Mouse (Mus musculus): Measurements from ENCODE around the gene Dennd2d.

Dennd2d gene

DNA sequence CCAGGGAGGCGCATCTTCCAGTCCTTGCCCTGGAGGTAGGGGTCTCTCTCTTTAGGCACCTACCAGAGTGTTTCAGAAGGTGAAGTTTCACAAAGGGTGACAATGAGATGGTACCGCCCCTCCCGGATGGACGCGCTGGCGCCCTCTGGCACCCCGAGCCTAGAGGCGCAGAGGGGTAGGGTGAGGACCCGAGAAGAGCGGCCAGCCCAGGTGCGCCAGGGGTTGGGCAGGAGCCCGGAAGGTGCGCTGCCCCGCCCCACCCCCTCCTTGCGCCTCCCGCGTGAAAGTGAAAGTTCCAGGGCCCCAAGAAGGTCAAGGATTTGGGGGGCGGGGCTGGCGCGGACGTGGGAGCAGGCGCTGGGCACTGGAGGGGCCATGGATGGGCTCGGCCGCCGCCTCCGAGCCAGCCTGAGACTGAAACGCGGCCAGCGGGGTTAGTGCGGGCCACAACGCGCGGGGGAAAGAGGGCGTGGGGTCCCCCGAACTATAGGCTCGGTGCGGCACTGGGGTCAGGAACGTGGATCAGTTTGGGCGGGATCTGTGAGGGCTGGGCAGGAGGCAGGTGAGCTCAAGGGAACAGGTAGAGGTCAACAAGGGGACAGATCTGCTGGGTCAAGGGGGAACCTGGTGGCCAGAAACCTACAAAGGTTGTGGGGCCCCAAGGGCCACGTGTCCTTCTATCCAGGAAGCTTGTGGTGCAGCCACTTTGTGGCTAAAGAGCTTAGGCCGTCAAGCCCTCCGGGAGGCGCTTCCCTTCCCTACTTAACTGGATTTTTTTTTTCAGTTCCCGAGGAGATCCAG is at the start of gene Dennd2d:
Gene Dennd2d (plus strand): TSS at position 125 of the 801 bp plus-strand sequence.
- no peak for DNase-seq (ENCODE audit: low spot score)

GRCm38 (mm10) chr3:106448571-106448970 is 33.6 kb upstream of the Dennd2d start:
- peak; percentile 82 for DNase-seq (ENCODE audit: low spot score)

DNA sequence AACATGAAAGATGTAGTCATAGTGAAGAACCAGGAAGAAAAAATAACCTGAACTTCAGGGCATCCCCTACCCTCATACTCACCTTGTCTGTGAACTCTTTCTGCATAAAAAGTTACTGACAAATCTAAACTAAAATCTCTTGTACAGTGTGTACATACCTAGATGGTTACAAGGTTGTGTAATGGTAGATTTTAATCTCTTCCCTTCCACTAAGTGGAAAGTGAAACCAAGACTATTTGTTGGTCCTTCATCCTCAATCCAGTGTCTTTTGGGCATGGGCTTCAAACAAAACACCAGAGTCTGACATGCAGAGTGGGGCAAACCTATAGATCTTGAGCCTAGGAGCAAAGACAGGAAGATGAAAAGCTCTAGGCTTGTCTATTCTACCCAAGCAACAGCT is 33.2 kb upstream of the Dennd2d start:
- no peak for DNase-seq (ENCODE audit: low spot score)

DNA sequence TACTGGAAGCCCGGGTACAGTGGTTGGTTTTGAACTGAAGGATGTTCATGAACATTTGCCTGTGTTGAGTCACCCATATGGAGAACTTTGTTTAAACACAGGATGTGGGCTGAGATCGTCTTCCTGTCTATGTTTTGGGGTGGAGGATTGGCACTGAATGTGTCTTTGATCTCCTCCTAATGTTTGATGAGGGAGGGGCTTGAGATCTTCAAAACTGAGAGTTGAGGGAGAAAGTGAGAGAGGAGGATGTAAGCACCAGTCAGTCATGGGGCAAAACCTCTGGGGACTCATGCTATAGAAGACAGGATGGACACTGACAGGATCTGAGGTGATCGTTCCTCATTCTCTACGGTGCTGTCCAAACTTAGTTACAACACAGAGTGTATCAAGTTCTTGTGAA is 32.6 kb upstream of the Dennd2d start:
- no peak for DNase-seq (ENCODE audit: low spot score)

GRCm38 (mm10) chr3:106452616-106453015 is 29.6 kb upstream of the Dennd2d start:
- DNase-seq (ENCODE audit: low spot score) = no peak

DNA sequence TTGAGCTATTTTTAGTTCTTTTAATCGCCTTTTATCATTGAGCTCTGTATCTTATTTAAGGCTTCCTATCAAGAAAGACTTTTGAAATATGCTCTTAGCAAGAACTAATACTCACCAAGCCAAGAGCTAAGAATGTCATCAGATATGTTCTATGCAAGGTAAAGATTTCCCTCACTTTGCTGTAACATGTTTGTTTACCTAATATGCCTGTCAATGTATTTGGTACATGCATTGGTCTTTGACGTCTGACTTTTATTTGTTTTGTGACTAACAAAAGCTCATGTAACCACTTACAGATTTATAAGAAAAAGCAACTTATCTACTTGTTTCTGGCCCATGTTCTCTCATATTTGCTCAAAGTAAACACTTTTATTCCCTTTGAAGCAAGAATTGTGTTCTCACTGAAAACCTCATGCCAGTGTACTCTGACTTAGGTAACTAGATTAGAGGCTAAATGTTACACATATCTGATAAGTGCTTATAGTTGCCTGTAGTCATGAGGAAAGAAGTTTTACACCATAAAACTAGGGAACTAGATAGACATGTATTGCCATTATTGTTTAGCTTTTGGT is 24.8 kb upstream of the Dennd2d start:
- DNase-seq (ENCODE audit: low spot score) = no peak

- no peak for DNase-seq (ENCODE audit: low spot score)
Observed at GRCm38 (mm10) chr3:106462059-106462470, 20.1 kb upstream of the Dennd2d start.

DNA sequence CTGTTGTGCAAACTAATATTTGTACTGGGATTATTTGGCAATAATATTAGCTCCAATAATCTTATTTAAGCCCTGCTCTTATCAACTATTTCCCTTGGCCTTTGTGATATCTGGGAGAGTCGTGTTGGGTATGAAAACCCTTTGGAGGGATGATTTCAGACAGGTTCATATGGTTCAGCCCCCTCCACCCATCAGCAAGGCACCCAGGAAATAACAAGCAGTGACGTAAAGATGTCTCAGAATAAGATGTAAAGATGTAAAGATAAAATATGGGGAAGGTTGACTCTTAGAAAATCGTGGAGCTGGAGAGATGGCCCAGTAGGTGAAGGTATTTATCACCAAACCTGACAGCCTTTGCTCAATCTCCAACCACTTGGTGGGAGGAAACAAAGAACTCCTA is 19.7 kb upstream of the Dennd2d start:
- no peak for DNase-seq (ENCODE audit: low spot score)

DNA sequence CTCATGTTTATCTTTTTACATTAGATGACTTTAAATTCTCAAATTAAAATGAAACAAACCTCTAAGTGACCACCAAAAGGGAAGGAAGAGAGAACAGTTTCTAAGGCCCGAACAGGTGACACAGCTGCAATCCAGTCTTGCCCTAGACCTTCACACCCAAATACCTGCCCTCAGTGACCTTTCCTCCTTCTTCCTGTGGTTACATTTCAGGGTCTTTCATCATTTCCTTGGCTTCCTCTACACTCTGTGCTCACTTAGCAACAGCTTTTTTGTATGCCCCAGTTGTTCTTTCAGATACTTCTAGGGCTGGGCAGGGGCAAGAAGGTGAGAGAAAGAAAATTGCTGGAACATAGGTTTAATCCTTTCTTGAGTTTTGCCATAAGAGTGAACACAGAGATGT is 17.5 kb upstream of the Dennd2d start:
- DNase-seq (ENCODE audit: low spot score) = no peak

- no peak for DNase-seq (ENCODE audit: low spot score)
Observed at GRCm38 (mm10) chr3:106474210-106474609, 8.0 kb upstream of the Dennd2d start.

DNA sequence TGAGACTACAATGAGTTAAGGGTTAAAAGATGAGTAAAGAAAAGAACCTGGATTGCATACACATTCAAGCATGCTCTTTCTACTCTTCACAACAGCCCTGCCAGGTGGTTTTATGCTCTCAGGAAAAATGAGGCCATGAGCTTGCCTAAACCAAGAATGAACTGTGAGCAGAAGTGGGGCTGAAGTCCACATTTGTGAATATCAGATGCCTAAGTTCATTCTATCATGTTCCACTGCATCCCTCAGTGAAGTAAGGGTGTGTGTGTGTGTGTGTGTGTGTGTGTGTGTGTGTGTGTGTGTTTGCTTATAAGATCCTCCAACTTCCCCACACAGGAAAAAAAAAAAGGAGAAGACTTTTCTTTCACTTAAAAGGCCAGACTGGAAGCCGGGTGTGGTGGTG is 5.3 kb upstream of the Dennd2d start:
- DNase-seq (ENCODE audit: low spot score) = no peak

GRCm38 (mm10) chr3:106483297-106483696 is 1.1 kb downstream of the Dennd2d start:
- DNase-seq (ENCODE audit: low spot score) = no peak

- DNase-seq (ENCODE audit: low spot score) = no peak
Observed at GRCm38 (mm10) chr3:106483796-106484405, 1.7 kb downstream of the Dennd2d start.

DNA sequence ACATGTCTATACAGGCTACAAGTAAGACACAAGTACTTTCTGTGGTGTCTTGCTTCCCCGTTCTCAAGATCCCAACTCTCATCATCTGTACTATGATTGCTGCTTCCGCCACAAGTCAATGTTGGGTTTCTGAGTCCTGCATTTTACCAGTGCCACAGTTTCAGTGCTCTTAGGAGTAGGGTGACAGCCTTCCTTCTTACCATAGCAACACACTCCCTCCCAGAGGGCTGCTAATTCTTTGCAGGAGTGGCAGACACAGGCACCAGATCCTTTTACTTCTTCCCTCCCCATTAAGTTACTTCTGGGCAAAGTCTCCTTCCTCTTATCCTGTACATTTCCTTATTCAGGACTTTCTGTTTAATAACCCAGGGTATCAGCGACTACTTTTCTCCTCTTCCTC is 2.7 kb downstream of the Dennd2d start:
- DNase-seq (ENCODE audit: low spot score) = peak; percentile 34

- DNase-seq (ENCODE audit: low spot score) = peak; percentile 92
Observed at GRCm38 (mm10) chr3:106485810-106486209, 3.6 kb downstream of the Dennd2d start.

DNA sequence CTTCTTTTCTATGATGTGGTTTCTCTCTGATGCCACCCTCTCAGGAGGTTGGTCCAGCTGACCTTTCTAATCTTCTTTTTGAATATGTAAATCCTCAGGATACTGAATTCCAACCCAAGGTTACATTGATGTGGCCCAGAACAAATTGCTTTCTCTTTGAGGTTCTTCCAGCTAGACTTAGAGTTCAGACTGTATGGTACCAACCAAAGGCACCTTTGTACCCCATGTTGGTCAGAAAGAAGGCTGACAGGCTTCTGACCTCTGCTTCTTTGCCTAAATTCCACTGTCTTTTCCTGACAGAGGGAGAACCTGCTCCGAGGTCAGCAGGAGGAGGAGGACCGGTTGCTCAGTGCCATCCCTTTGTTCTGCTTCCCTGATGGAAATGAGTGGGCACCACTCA is 5.3 kb downstream of the Dennd2d start:
- no peak for DNase-seq (ENCODE audit: low spot score)

DNA sequence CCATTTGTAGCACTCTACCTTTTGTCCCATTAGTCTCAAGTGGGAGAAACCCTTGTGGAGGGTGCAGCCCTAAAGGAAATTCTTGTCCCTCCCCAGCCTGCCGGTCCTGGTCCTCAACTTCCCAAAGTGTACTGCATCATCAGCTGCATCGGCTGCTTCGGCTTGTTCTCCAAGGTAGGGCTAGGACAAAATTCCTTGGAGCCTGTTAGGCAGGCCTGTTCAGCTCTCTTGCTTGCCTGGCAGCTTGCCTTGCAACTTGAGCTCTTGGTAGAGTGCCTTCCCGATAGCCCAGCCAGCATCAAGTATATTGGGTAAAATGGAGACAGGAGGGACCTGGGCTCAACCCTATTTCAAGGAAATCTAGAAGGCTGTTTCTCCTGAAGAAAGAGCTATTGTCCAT is 8.0 kb downstream of the Dennd2d start:
- DNase-seq (ENCODE audit: low spot score) = peak; percentile 62

DNA sequence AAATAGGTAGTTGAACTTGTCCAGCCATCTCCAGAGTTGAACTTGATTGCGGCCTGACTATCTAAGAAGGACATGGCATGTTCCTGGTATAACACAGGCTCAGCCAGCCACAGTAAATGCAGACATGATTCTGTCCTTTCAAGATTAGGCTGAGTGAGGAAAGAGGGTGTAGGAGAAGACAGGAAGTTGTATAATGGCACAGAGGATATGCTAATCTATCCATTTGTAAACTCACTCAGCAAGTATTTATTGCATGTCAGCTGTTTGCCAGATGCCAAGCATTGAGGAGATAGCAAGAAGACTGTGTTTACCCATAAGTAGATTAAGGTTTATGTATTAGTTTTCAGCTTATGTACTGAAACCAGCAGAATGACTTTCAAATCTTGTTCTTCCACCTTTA is 10.5 kb downstream of the Dennd2d start:
- no peak for DNase-seq (ENCODE audit: low spot score)

DNA sequence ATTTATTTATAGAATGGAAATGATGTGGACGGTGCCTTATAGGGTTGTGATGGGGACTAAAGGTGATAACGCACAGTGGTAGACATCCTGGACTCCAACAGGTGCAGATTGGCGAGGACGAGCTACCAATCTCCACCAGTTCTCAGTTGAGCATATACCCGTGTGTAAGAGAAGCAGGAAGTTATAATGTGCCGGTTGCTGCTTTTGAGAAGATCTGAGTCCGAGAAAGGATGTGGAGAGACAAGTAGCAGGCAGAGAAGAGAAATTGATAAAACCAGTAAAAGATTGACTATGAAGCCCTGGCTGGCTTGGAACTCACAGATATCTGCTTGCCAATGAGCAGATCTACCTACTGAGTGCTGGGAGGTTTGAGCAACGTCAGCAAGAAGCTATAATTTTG is 11.0 kb downstream of the Dennd2d start:
- no peak for DNase-seq (ENCODE audit: low spot score)

- DNase-seq (ENCODE audit: low spot score) = peak; percentile 47
Observed at GRCm38 (mm10) chr3:106493882-106494281, 11.7 kb downstream of the Dennd2d start.

DNA sequence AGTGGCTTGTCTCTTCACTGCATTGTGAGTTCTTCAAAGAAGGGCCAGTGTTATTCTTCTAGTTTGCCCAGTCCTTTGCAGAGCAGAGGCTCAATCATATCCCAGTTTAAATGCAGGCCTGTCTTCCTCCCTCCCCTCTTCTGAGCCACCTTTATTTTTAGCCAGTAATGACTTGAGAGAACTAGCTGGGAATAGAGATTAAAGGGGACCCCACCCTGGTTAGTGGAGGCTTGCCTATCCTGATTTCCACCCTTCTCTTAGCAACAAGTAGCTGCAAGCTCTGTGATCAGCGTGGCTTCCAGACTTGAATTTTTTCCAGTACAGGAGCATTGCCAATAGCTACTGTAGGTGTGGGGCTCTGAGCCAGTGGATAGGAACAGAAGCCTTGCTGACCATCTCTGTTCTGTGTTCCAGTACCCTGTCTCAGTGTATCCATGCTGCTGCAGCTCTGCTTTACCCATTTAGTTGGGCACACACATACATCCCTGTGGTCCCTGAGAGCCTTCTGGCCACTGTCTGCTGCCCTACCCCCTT is 12.3 kb downstream of the Dennd2d start:
- DNase-seq (ENCODE audit: low spot score) = peak; percentile 75

- no peak for DNase-seq (ENCODE audit: low spot score)
Observed at GRCm38 (mm10) chr3:106495346-106496044, 13.3 kb downstream of the Dennd2d start.

Data from adipocyte (in vitro differentiated cells).